Mouse (Mus musculus) bone marrow, adult 2 months (tissue): ENCODE measurements at regions not wholly inside any gene's neighbourhood (a gene's known extent, or its start where the extent isn't known, plus 50 kb on each side); places are given as distances from the start of the nearest gene placed in this dataset.
"Not testable (repeated sequence)": the region's sequence is repeated elsewhere in the genome, so short reads cannot be mapped to it uniquely, and the experiment has no call there.

Source experiments
- H3K27ac ChIP-seq: fragments of 200-500 bp; 2 replicates; pipeline ENCODE4 v1.5.1; 2012; ENCODE audit warnings: low read depth, mild to moderate bottlenecking, control low read depth, inconsistent platforms, low read length; ENCODE audit not compliant: control insufficient read depth, poor library complexity, insufficient read depth
- H3K4me1 ChIP-seq: fragments of 200-500 bp; 2 replicates; pipeline ENCODE4 v1.6.1; 2011; ENCODE audit warnings: low read length; ENCODE audit not compliant: control insufficient read depth, insufficient read depth
- H3K4me3 ChIP-seq: fragments of 200-500 bp; replicated peaks from 2 replicates; pipeline ENCODE3; 2011; ENCODE audit warnings: mild to moderate bottlenecking, low read depth, low read length, control low read depth; ENCODE audit not compliant: control insufficient read depth
- CTCF ChIP-seq: fragments of 200-500 bp; IDR thresholded peaks from 2 replicates; pipeline ENCODE4 v1.5.1; 2011; ENCODE audit warnings: low read length, control low read depth; ENCODE audit not compliant: control insufficient read depth, insufficient read depth
- POLR2A ChIP-seq: fragments of 200-500 bp; IDR thresholded peaks from 2 replicates; pipeline ENCODE4 v1.6.1; 2011; ENCODE audit warnings: low read depth, mild to moderate bottlenecking, control low read depth, low read length, borderline replicate concordance; ENCODE audit not compliant: control insufficient read depth
- WGBS: fragments of 180-500 bp; shearing (Covaris S2); methylation state at CpG from one replicate; pipeline ENCODE4 v1.1.7; 2018; 5-methylcytosine and 5-hydroxymethylcytosine counted together

- Histone ChIP-seq H3K4me1 (no peaks in the 10 kb centered on the region), H3K4me3 (no peak overlapping the region), H3K27ac (no peak overlapping the region)
- no peak for TF ChIP-seq CTCF
- WGBS: 84% methylated on average over 4 of the region's 4 CpGs
Observed at GRCm38 (mm10) chr16:77760926-77761347, 159.0 kb upstream of the Gm11146 start.

GRCm38 (mm10) chr16:77760479-77760878, 158.6 kb upstream of the Gm11146 start:
- no peaks in the 10 kb centered on the region for H3K4me1 ChIP-seq
- 75% methylated on average over 4 of the region's 4 CpGs for WGBS
- TF ChIP-seq CTCF: no peak
- no peak for TF ChIP-seq POLR2A

GRCm38 (mm10) chr16:77759997-77760396, 158.1 kb upstream of the Gm11146 start:
- WGBS: 86% methylated on average over 10 of the region's 10 CpGs
- H3K4me1 ChIP-seq: no peaks in the 10 kb centered on the region
- H3K4me3 ChIP-seq: no peak overlapping the region
- H3K27ac ChIP-seq: no peak overlapping the region
- TF ChIP-seq POLR2A (no peak), CTCF (no peak)

More at GRCm38 (mm10) chr16:77760479-77760878, 158.6 kb upstream of the Gm11146 start:
- Histone ChIP-seq H3K27ac (no peak overlapping the region), H3K4me3 (no peak overlapping the region)

GRCm38 (mm10) chr16:77754882-77755281, 153.0 kb upstream of the Gm11146 start:
- Histone ChIP-seq H3K27ac (no peak overlapping the region), H3K4me1 (no peaks in the 10 kb centered on the region), H3K4me3 (no peak overlapping the region)
- TF ChIP-seq CTCF (no peak), POLR2A (no peak)
- WGBS: 73% methylated on average over 6 of the region's 6 CpGs

- H3K4me1 ChIP-seq: no peaks in the 10 kb centered on the region
- 79% methylated on average over 2 of the region's 2 CpGs for WGBS
- H3K4me3 ChIP-seq: no peak overlapping the region
- no peak overlapping the region for H3K27ac ChIP-seq
- TF ChIP-seq POLR2A (no peak), CTCF (no peak)
Observed at GRCm38 (mm10) chr16:77749474-77749873, 147.6 kb upstream of the Gm11146 start.

- TF ChIP-seq POLR2A: no peak
- TF ChIP-seq CTCF: no peak
- WGBS: 85% methylated on average over 6 of the region's 6 CpGs
- H3K27ac ChIP-seq: no peak overlapping the region
- no peak overlapping the region for H3K4me3 ChIP-seq
- H3K4me1 ChIP-seq: no peaks in the 10 kb centered on the region
Observed at GRCm38 (mm10) chr16:77743838-77744237, 141.9 kb upstream of the Gm11146 start.

GRCm38 (mm10) chr16:77738821-77739220, 136.9 kb upstream of the Gm11146 start:
- Histone ChIP-seq H3K4me3 (no peak overlapping the region), H3K4me1 (no peaks in the 10 kb centered on the region), H3K27ac (no peak overlapping the region)
- TF ChIP-seq POLR2A: no peak
- no peak for TF ChIP-seq CTCF
- 76% methylated on average over 1 of the region's 1 CpGs for WGBS

- Histone ChIP-seq H3K4me3 (no peak overlapping the region), H3K4me1 (no peaks in the 10 kb centered on the region), H3K27ac (no peak overlapping the region)
- TF ChIP-seq CTCF: no peak
- no peak for TF ChIP-seq POLR2A
- WGBS: 83% methylated on average over 2 of the region's 2 CpGs
Observed at GRCm38 (mm10) chr16:77719377-77719776, 117.5 kb upstream of the Gm11146 start.

- H3K27ac ChIP-seq, H3K4me3 ChIP-seq, H3K4me1 ChIP-seq: not testable (repeated sequence)
- 85% methylated on average over 3 of the region's 3 CpGs for WGBS
Observed at GRCm38 (mm10) chr16:77717766-77718165, 115.9 kb upstream of the Gm11146 start.

- Histone ChIP-seq H3K27ac (no peak overlapping the region), H3K4me3 (no peak overlapping the region), H3K4me1 (no peaks in the 10 kb centered on the region)
- 80% methylated on average over 6 of the region's 6 CpGs for WGBS
- no peak for TF ChIP-seq POLR2A
Observed at GRCm38 (mm10) chr16:77704726-77705125, 102.8 kb upstream of the Gm11146 start.
